Mouse (Mus musculus) hindbrain, embryonic 11.5 days (tissue): Measurements from ENCODE around the gene Cdh13. TPM values are rescaled to one million over a fixed set of nuclear protein-coding genes. Genes with fewer than 3 reads are reported as not detected.
A peak's percentile ranks its signal among the peaks of the same experiment; 100 is the strongest.

Experiments
- ATAC-seq: fragments of 200-750 bp; cut with Nextera tagmentation; 2 replicates; pipeline ENCODE4 v1.8.0; 2017; ENCODE audit warnings: mild to moderate bottlenecking, moderate TSS enrichment, moderate library complexity; ENCODE audit not compliant: low FRiP score
- DNase-seq: peaks from one replicate; pipeline ENCODE4 v3.0.0-alpha.2; 2015; ENCODE audit warnings: low spot score
- H3K27ac ChIP-seq: fragments of 300-500 bp; sonication (generic); 2 replicates; pipeline ENCODE4 v1.5.1; 2014; ENCODE audit warnings: mild to moderate bottlenecking, low read depth, low read length
- H3K27me3 ChIP-seq: fragments of 300-500 bp; sonication (generic); 2 replicates; pipeline ENCODE4 v1.6.1; 2014; ENCODE audit warnings: mild to moderate bottlenecking, low read length, moderate library complexity, mixed read lengths; ENCODE audit not compliant: control insufficient read depth, insufficient read depth
- H3K36me3 ChIP-seq: fragments of 300-500 bp; sonication (generic); 2 replicates; pipeline ENCODE4 v1.6.1; 2014; ENCODE audit warnings: mild to moderate bottlenecking, low read length, moderate library complexity, mixed read lengths; ENCODE audit not compliant: control insufficient read depth, insufficient read depth
- H3K4me1 ChIP-seq: fragments of 300-500 bp; sonication (generic); replicated peaks from 2 replicates; pipeline ENCODE4 v1.6.1; 2014; ENCODE audit warnings: low read length, mixed read lengths; ENCODE audit not compliant: control insufficient read depth, insufficient read depth
- H3K4me2 ChIP-seq: fragments of 300-500 bp; sonication (generic); replicated peaks from 2 replicates; pipeline ENCODE4 v1.6.1; 2014; ENCODE audit warnings: mild to moderate bottlenecking, low read depth, low read length
- H3K4me3 ChIP-seq: fragments of 300-500 bp; sonication (generic); 2 replicates; pipeline ENCODE4 v1.5.1; 2014; ENCODE audit warnings: low read depth, low read length
- H3K9ac ChIP-seq: fragments of 300-500 bp; sonication (generic); 2 replicates; pipeline ENCODE4 v1.6.1; 2014; ENCODE audit warnings: low read depth, low read length
- H3K9me3 ChIP-seq: fragments of 300-500 bp; sonication (generic); 2 replicates; pipeline ENCODE4 v1.6.1; 2016; ENCODE audit warnings: low read length; ENCODE audit not compliant: control insufficient read depth
- WGBS: fragments of 180-500 bp; shearing (Covaris S2); extraction: QIAGEN DNeasy Blood & Tissue Kit; methylation state at CpG from one replicate; pipeline ENCODE4 v1.1.7; 2014; 5-methylcytosine and 5-hydroxymethylcytosine counted together
- polyA plus RNA-seq: library from polyadenylated mRNA; unstranded; fragments of >200 nt; fragmentation: Nextera tagmentation; extraction: Ambion mirVana; gene quantifications from 2 replicates; pipeline ENCODE4 v1.2.1, GENCODE M21; 2014

Gene Cdh13
- polyA plus RNA-seq, 1 experiment from 2014 or later = 14.6 TPM

DNA sequence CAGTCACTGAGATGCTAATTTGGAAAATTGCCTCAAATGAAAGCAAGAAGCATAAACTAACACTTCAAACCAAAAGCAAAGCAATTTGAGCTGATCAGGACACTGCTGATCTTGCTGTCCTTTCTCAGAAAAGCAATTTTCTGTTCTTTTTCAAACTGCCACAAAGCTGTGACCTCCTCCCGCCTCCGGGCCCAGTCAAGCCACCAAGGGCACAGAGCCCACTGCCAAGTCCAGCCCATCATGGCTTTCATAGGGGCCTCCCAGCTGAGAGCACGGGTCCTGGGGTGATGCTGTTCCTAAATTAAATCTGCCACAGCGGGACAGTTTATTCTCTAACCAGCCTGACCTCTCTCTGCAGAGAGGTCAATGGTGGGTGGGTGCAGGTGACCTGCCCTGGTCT, 1056.0 kb downstream of the Cdh13 start:
- H3K9me3 ChIP-seq = no peaks in the 10 kb centered on the region
- DNase-seq (no peak), ATAC-seq (no peak)
- no peak overlapping the region for H3K9ac ChIP-seq
- no peak overlapping the region for H3K27ac ChIP-seq
- WGBS = 80% methylated on average over 4 of the region's 4 CpGs
- no peaks in the 10 kb centered on the region for H3K4me1 ChIP-seq
- no peaks in the 10 kb centered on the region for H3K36me3 ChIP-seq
- no peak overlapping the region for H3K4me2 ChIP-seq
- no peaks in the 10 kb centered on the region for H3K27me3 ChIP-seq
- H3K4me3 ChIP-seq = no peak overlapping the region

DNA sequence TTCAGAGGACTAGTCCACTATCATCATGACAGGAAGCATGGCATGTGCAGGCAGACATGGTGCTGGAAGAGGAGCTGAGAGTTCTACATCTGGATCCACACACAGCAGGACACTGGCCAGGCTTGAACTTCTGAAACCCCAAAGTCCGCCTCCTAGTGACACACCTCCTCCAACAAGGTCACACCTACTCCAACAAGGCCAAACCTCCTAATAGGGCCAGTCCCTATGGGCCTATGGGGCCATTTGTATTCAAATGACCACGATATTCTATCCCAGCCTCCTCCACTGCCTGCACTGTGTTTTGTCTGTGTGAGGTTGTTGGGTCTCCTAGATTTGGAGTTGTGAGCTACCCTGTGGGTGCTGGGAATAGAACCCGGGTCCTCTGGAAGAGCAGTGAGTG, 1060.1 kb downstream of the Cdh13 start:
- WGBS = 81% methylated on average over 3 of the region's 3 CpGs
- H3K4me3 ChIP-seq = peak overlapping the region; percentile 61
- no peaks in the 10 kb centered on the region; the same call in none of the 2 replicates for H3K36me3 ChIP-seq
- DNase-seq = no peak
- ATAC-seq = peak; percentile 39
- peaks cover 3% of the 10 kb centered on the region for H3K4me1 ChIP-seq
- no peak overlapping the region for H3K4me2 ChIP-seq
- H3K9ac ChIP-seq = no peak overlapping the region
- no peaks in the 10 kb centered on the region for H3K9me3 ChIP-seq
- no peak overlapping the region for H3K27ac ChIP-seq
- no peaks in the 10 kb centered on the region for H3K27me3 ChIP-seq

- peak within 1 kb of the TSS; percentile 76 for H3K9ac ChIP-seq
- ATAC-seq (peak; percentile 98), DNase-seq (peak; percentile 100)
- peaks cover 3% of the 10 kb centered on the region for H3K4me1 ChIP-seq
- no peaks in the 10 kb centered on the region for H3K9me3 ChIP-seq
- peaks cover under 1% of the 10 kb centered on the region for H3K36me3 ChIP-seq
- no peak within 1 kb of the TSS for H3K27ac ChIP-seq
- peak within 1 kb of the TSS; percentile 53 for H3K4me2 ChIP-seq
- peak within 1 kb of the TSS; percentile 61 for H3K4me3 ChIP-seq
- H3K27me3 ChIP-seq = no peaks in the 10 kb centered on the region
- 1% methylated on average over 50 of the region's 52 CpGs for WGBS
Observed at GRCm38 (mm10) chr8:119344190-119344856, 1060.8 kb downstream of the Cdh13 start, which contains the start of gene Hsbp1. Gene Hsbp1, plus strand, starts transcription at chr8:119344488.

DNA sequence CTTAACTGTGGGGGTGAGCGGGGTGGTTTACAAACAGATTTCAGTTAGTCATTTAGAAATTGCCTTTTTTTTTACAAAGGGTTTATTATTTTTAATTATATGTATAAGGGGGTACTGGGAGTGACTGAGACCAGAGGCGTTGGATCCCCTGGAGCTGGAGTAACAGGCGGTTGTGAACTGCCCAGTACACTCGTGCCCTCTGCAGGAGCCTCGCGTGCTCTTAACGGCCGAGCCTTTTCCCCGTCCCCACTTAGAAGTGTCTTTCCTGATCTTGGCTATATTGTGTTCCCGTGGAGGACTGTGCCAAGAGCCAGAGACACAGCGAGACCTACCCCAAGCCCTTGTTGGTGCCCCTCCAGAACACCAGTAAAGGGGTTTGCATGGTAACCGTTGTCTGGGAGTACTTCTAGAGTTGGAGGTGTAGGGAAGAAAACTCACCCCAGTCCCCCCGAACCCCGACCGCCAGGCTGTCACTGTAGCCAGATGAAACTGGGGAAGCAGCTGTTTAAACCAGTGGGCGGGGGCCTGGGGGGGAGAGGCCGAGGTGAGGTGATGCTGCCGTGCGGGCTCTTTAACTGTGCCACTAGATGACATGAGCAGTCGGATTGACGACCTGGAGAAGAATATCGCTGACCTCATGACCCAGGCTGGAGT, 1061.6 kb downstream of the Cdh13 start:
- no peaks in the 10 kb centered on the region for H3K27me3 ChIP-seq
- H3K4me1 ChIP-seq = peaks cover 3% of the 10 kb centered on the region
- no peak for ATAC-seq
- peak overlapping the region; percentile 76 for H3K9ac ChIP-seq
- DNase-seq = no peak
- H3K4me3 ChIP-seq = peak overlapping the region; percentile 61
- H3K36me3 ChIP-seq = peaks cover 2% of the 10 kb centered on the region
- WGBS = 53% methylated on average over 22 of the region's 22 CpGs
- no peak overlapping the region for H3K27ac ChIP-seq
- H3K9me3 ChIP-seq = no peaks in the 10 kb centered on the region
- peak overlapping the region; percentile 53 for H3K4me2 ChIP-seq

- Histone ChIP-seq H3K27me3 (no peaks in the 10 kb centered on the region), H3K4me3 (0 out of 2 replicates have a peak overlapping the region, but pooled peaks have one; percentile 61), H3K4me2 (no peak overlapping the region)
Observed at GRCm38 (mm10) chr8:119345683-119346075, 1062.1 kb downstream of the Cdh13 start.

DNA sequence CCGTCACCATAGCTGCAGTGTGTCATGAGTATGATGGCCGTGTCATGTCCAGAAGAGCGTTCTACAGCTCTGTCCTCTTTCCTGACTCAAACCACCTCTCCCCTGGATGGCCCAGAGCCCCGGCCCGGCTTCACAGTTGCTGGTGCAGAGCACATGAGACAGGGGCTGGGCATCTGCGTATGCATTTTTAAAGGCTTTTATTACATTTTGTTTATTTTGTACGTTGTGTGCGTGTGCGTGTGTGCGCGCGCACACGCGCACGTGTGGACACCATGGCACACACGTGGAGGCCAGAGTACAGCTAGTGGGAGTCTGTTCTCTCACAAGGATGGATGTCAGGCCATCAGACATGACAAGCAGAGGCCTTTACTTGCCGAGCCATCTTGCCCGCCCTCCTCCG, 1068.1 kb downstream of the Cdh13 start:
- no peaks in the 10 kb centered on the region for H3K4me1 ChIP-seq
- H3K4me2 ChIP-seq = no peak overlapping the region
- no peaks in the 10 kb centered on the region for H3K27me3 ChIP-seq
- ATAC-seq (no peak), DNase-seq (no peak)
- H3K36me3 ChIP-seq = peaks cover 2% of the 10 kb centered on the region
- WGBS = 93% methylated on average over 19 of the region's 19 CpGs
- H3K9ac ChIP-seq = no peak overlapping the region
- no peak overlapping the region for H3K27ac ChIP-seq
- H3K4me3 ChIP-seq = no peak overlapping the region
- H3K9me3 ChIP-seq = no peaks in the 10 kb centered on the region

More at GRCm38 (mm10) chr8:119345683-119346075, 1062.1 kb downstream of the Cdh13 start:
- 85% methylated on average over 15 of the region's 15 CpGs for WGBS
- peaks cover 3% of the 10 kb centered on the region for H3K4me1 ChIP-seq
- DNase-seq (no peak), ATAC-seq (no peak)
- no peak overlapping the region for H3K9ac ChIP-seq
- H3K9me3 ChIP-seq = no peaks in the 10 kb centered on the region
- H3K27ac ChIP-seq = no peak overlapping the region
- peaks cover 2% of the 10 kb centered on the region for H3K36me3 ChIP-seq

- 89% methylated on average over 10 of the region's 10 CpGs for WGBS
- Histone ChIP-seq H3K27me3 (no peaks in the 10 kb centered on the region), H3K27ac (no peak overlapping the region)
Observed at GRCm38 (mm10) chr8:119352977-119353658, 1069.6 kb downstream of the Cdh13 start.

GRCm38 (mm10) chr8:119353659-119354023, 1070.1 kb downstream of the Cdh13 start:
- ATAC-seq (no peak), DNase-seq (no peak)
- no peak overlapping the region for H3K9ac ChIP-seq
- H3K4me3 ChIP-seq = no peak overlapping the region
- H3K27ac ChIP-seq = no peak overlapping the region
- H3K4me2 ChIP-seq = no peak overlapping the region
- WGBS = 88% methylated on average over 6 of the region's 6 CpGs
- H3K27me3 ChIP-seq = no peaks in the 10 kb centered on the region
- H3K4me1 ChIP-seq = no peaks in the 10 kb centered on the region
- no peaks in the 10 kb centered on the region for H3K9me3 ChIP-seq
- H3K36me3 ChIP-seq = 0 out of 2 replicates have a peak, but pooled peaks cover 2% of the 10 kb centered on the region

More at GRCm38 (mm10) chr8:119352977-119353658, 1069.6 kb downstream of the Cdh13 start:
- no peak overlapping the region for H3K9ac ChIP-seq
- no peak overlapping the region for H3K4me3 ChIP-seq
- H3K4me1 ChIP-seq = no peaks in the 10 kb centered on the region
- no peak overlapping the region for H3K4me2 ChIP-seq
- DNase-seq (no peak), ATAC-seq (no peak)
- 0 out of 2 replicates have a peak, but pooled peaks cover 2% of the 10 kb centered on the region for H3K36me3 ChIP-seq
- H3K9me3 ChIP-seq = no peaks in the 10 kb centered on the region
